Mouse (Mus musculus): ENCODE measurements around the gene Zfp182. TPM values are rescaled to one million over a fixed set of nuclear protein-coding genes. Genes with fewer than 3 reads are reported as not detected.
A peak's percentile ranks its signal among the peaks of the same experiment; 100 is the strongest.

Gene Zfp182
- 6.8 and 7.8 TPM in 2 replicates for polyA plus RNA-seq (2015; fragmentation: Nextera tagmentation; extraction: Ambion mirVana)

- Histone ChIP-seq H3K9ac (ENCODE audit: low read depth, low read length) (peak within 1 kb of the TSS; percentile 65), H3K9me3 (ENCODE audit: control insufficient read depth, low read length) (no peaks in the 10 kb centered on the region), H3K4me3 (ENCODE audit: low read length) (peak within 1 kb of the TSS; percentile 52), H3K27me3 (replicated peaks; ENCODE audit: control insufficient read depth, insufficient read depth, low read length) (no peaks in the 10 kb centered on the region), H3K4me1 (ENCODE audit: control insufficient read depth, insufficient read depth, low read depth, low read length) (no peaks in the 10 kb centered on the region; the same call in 1 of the 2 replicates), H3K36me3 (ENCODE audit: control insufficient read depth, insufficient read depth, low read length) (no peaks in the 10 kb centered on the region), H3K27ac (ENCODE audit: low read depth, low read length) (peak within 1 kb of the TSS; percentile 67), H3K4me2 (ENCODE audit: low read length) (peak within 1 kb of the TSS; percentile 52)
- ATAC-seq = peak; percentile 99
- WGBS = 19% methylated on average over 25 of the region's 25 CpGs
These were observed at the start of gene Zfp182 for GRCm38 (mm10) chrX:21061866-21062543. Zfp182 (minus strand) TSS chrX:21062316.

- 47% methylated on average over 7 of the region's 7 CpGs for WGBS
- no peaks in the 10 kb centered on the region for H3K27me3 ChIP-seq (replicated peaks; ENCODE audit: control insufficient read depth, insufficient read depth, low read length)
- H3K27ac ChIP-seq (ENCODE audit: low read depth, low read length) = peak overlapping the region; percentile 87
- peak overlapping the region; percentile 42 for H3K4me3 ChIP-seq (ENCODE audit: low read length)
- peaks cover 2% of the 10 kb centered on the region; the same call in 1 of the 2 replicates for H3K9me3 ChIP-seq (ENCODE audit: control insufficient read depth, low read length)
- H3K4me1 ChIP-seq (ENCODE audit: control insufficient read depth, insufficient read depth, low read depth, low read length) = no peaks in the 10 kb centered on the region
- no peaks in the 10 kb centered on the region for H3K36me3 ChIP-seq (ENCODE audit: control insufficient read depth, insufficient read depth, low read length)
- H3K9ac ChIP-seq (ENCODE audit: low read depth, low read length) = peak overlapping the region; percentile 58
- peak overlapping the region; percentile 54 for H3K4me2 ChIP-seq (ENCODE audit: low read length)
- ATAC-seq = peak; percentile 40
These were observed 27.7 kb upstream of the Zfp182 start for GRCm38 (mm10) chrX:21089867-21090239.

GRCm38 (mm10) chrX:21088983-21089866 is 27.1 kb upstream of the Zfp182 start, which contains the start of gene Zfp300:
Zfp300 (minus strand) TSS chrX:21089527.
- no peaks in the 10 kb centered on the region for H3K27me3 ChIP-seq (replicated peaks; ENCODE audit: control insufficient read depth, insufficient read depth, low read length)
- peak; percentile 96 for ATAC-seq
- no peaks in the 10 kb centered on the region for H3K36me3 ChIP-seq (ENCODE audit: control insufficient read depth, insufficient read depth, low read length)
- no peaks in the 10 kb centered on the region for H3K4me1 ChIP-seq (ENCODE audit: control insufficient read depth, insufficient read depth, low read depth, low read length)
- peaks cover 2% of the 10 kb centered on the region; the same call in 1 of the 2 replicates for H3K9me3 ChIP-seq (ENCODE audit: control insufficient read depth, low read length)
- WGBS = 18% methylated on average over 27 of the region's 27 CpGs
- peak within 1 kb of the TSS; percentile 87 for H3K27ac ChIP-seq (ENCODE audit: low read depth, low read length)
- peak within 1 kb of the TSS; percentile 54 for H3K4me2 ChIP-seq (ENCODE audit: low read length)
- H3K4me3 ChIP-seq (ENCODE audit: low read length) = peak within 1 kb of the TSS; percentile 42
- peak within 1 kb of the TSS; percentile 58 for H3K9ac ChIP-seq (ENCODE audit: low read depth, low read length)

- 24% methylated on average over 6 of the region's 6 CpGs for whole genome bisulfite sequencing
- peaks cover under 1% of the 10 kb centered on the region for H3K36me3 ChIP-seq (ENCODE audit: control insufficient read depth, insufficient read depth, low read length)
- ATAC-seq = no peak; the same call in 1 of the 2 replicates
- H3K27ac ChIP-seq (ENCODE audit: low read depth, low read length) = peak overlapping the region; percentile 87
- H3K27me3 ChIP-seq (replicated peaks; ENCODE audit: control insufficient read depth, insufficient read depth, low read length) = no peaks in the 10 kb centered on the region
- peaks cover 2% of the 10 kb centered on the region; the same call in 1 of the 2 replicates for H3K9me3 ChIP-seq (ENCODE audit: control insufficient read depth, low read length)
- peak overlapping the region; percentile 54 for H3K4me2 ChIP-seq (ENCODE audit: low read length)
- H3K9ac ChIP-seq (ENCODE audit: low read depth, low read length) = peak overlapping the region; percentile 58
- H3K4me1 ChIP-seq (ENCODE audit: control insufficient read depth, insufficient read depth, low read depth, low read length) = no peaks in the 10 kb centered on the region
- peak overlapping the region; percentile 42 for H3K4me3 ChIP-seq (ENCODE audit: low read length)
These were observed 26.5 kb upstream of the Zfp182 start for GRCm38 (mm10) chrX:21088645-21088982.

GRCm38 (mm10) chrX:21068106-21068505 is 6.0 kb upstream of the Zfp182 start, which contains the start of gene Spaca5:
Spaca5 (plus strand) TSS chrX:21068406.
- ATAC-seq = no peak
- H3K27ac ChIP-seq (ENCODE audit: low read depth, low read length) = no peak within 1 kb of the TSS
- H3K36me3 ChIP-seq (ENCODE audit: control insufficient read depth, insufficient read depth, low read length) = no peaks in the 10 kb centered on the region

GRCm38 (mm10) chrX:21062544-21062890 is 401 bp upstream of the Zfp182 start:
- Histone ChIP-seq H3K9ac (ENCODE audit: low read depth, low read length) (peak overlapping the region; percentile 47; the same call in 1 of the 2 replicates), H3K9me3 (ENCODE audit: control insufficient read depth, low read length) (no peaks in the 10 kb centered on the region), H3K27me3 (replicated peaks; ENCODE audit: control insufficient read depth, insufficient read depth, low read length) (no peaks in the 10 kb centered on the region), H3K36me3 (ENCODE audit: control insufficient read depth, insufficient read depth, low read length) (no peaks in the 10 kb centered on the region), H3K27ac (ENCODE audit: low read depth, low read length) (peak overlapping the region; percentile 67), H3K4me1 (ENCODE audit: control insufficient read depth, insufficient read depth, low read depth, low read length) (no peaks in the 10 kb centered on the region; the same call in 1 of the 2 replicates), H3K4me3 (ENCODE audit: low read length) (peak overlapping the region; percentile 52), H3K4me2 (ENCODE audit: low read length) (peak overlapping the region; percentile 52)
- ATAC-seq = peak; percentile 15; the same call in 1 of the 2 replicates
- whole genome bisulfite sequencing = 80% methylated on average over 3 of the region's 3 CpGs

More at GRCm38 (mm10) chrX:21068106-21068505, 6.0 kb upstream of the Zfp182 start, which contains the start of gene Spaca5:
- Histone ChIP-seq H3K9ac (ENCODE audit: low read depth, low read length) (no peak within 1 kb of the TSS), H3K4me1 (ENCODE audit: control insufficient read depth, insufficient read depth, low read depth, low read length) (no peaks in the 10 kb centered on the region), H3K9me3 (ENCODE audit: control insufficient read depth, low read length) (no peaks in the 10 kb centered on the region), H3K4me2 (ENCODE audit: low read length) (no peak within 1 kb of the TSS), H3K4me3 (ENCODE audit: low read length) (no peak within 1 kb of the TSS), H3K27me3 (replicated peaks; ENCODE audit: control insufficient read depth, insufficient read depth, low read length) (no peaks in the 10 kb centered on the region)

- WGBS = 25% methylated on average over 9 of the region's 9 CpGs
- H3K9ac ChIP-seq (ENCODE audit: low read depth, low read length) = peak overlapping the region; percentile 65
- peak overlapping the region; percentile 52 for H3K4me3 ChIP-seq (ENCODE audit: low read length)
- no peaks in the 10 kb centered on the region for H3K27me3 ChIP-seq (replicated peaks; ENCODE audit: control insufficient read depth, insufficient read depth, low read length)
- peak overlapping the region; percentile 48 for H3K4me2 ChIP-seq (ENCODE audit: low read length)
- peak overlapping the region; percentile 54 for H3K27ac ChIP-seq (ENCODE audit: low read depth, low read length)
- H3K36me3 ChIP-seq (ENCODE audit: control insufficient read depth, insufficient read depth, low read length) = no peaks in the 10 kb centered on the region
- peak; percentile 70 for ATAC-seq
- H3K4me1 ChIP-seq (ENCODE audit: control insufficient read depth, insufficient read depth, low read depth, low read length) = no peaks in the 10 kb centered on the region; the same call in 1 of the 2 replicates
- no peaks in the 10 kb centered on the region for H3K9me3 ChIP-seq (ENCODE audit: control insufficient read depth, low read length)
These were observed 656 bp downstream of the Zfp182 start for GRCm38 (mm10) chrX:21061460-21061859.

- H3K36me3 ChIP-seq (ENCODE audit: control insufficient read depth, insufficient read depth, low read length) = no peaks in the 10 kb centered on the region
- H3K4me1 ChIP-seq (ENCODE audit: control insufficient read depth, insufficient read depth, low read depth, low read length) = no peaks in the 10 kb centered on the region
- WGBS = 69% methylated on average over 1 of the region's 1 CpGs
- H3K4me3 ChIP-seq (ENCODE audit: low read length) = no peak overlapping the region
- H3K27me3 ChIP-seq (replicated peaks; ENCODE audit: control insufficient read depth, insufficient read depth, low read length) = no peaks in the 10 kb centered on the region
- H3K4me2 ChIP-seq (ENCODE audit: low read length) = no peak overlapping the region
- H3K27ac ChIP-seq (ENCODE audit: low read depth, low read length) = no peak overlapping the region
- no peak overlapping the region for H3K9ac ChIP-seq (ENCODE audit: low read depth, low read length)
- ATAC-seq = no peak
- 0 out of 2 replicates have a peak, but pooled peaks cover 3% of the 10 kb centered on the region for H3K9me3 ChIP-seq (ENCODE audit: control insufficient read depth, low read length)
These were observed 81.2 kb downstream of the Zfp182 start for GRCm38 (mm10) chrX:20980901-20981300.

Data from hindbrain, embryonic 16.5 days (tissue).